Mouse (Mus musculus): ENCODE results near the gene Rgs6. TPM values are rescaled to one million over a fixed set of nuclear protein-coding genes. Genes with fewer than 3 reads are reported as not detected.
A peak's percentile ranks its signal among the peaks of the same experiment; 100 is the strongest.

Rgs6 gene
- polyA plus RNA-seq, 1 experiment from 2014 or later: 1.8 TPM

- H3K9ac ChIP-seq: no peak overlapping the region
- no peaks in the 10 kb centered on the region for H3K36me3 ChIP-seq (replicated peaks)
- H3K4me2 ChIP-seq: no peak overlapping the region
- peaks cover 7% of the 10 kb centered on the region; the same call in 1 of the 2 replicates for H3K4me1 ChIP-seq
- H3K27me3 ChIP-seq: no peaks in the 10 kb centered on the region
- no peak for ATAC-seq (ENCODE audit: low FRiP score)
- H3K4me3 ChIP-seq (replicated peaks): no peak overlapping the region
- H3K27ac ChIP-seq: no peak overlapping the region
- no peaks in the 10 kb centered on the region for H3K9me3 ChIP-seq
Observed at GRCm38 (mm10) chr12:82972661-82973060, 384.6 kb downstream of the Rgs6 start.

- Histone ChIP-seq H3K27ac (no peak overlapping the region), H3K9me3 (no peaks in the 10 kb centered on the region), H3K27me3 (no peaks in the 10 kb centered on the region), H3K4me2 (no peak overlapping the region), H3K4me3 (replicated peaks) (no peak overlapping the region), H3K36me3 (replicated peaks) (no peaks in the 10 kb centered on the region), H3K9ac (no peak overlapping the region), H3K4me1 (peaks cover 7% of the 10 kb centered on the region; the same call in 1 of the 2 replicates)
- no peak for ATAC-seq (ENCODE audit: low FRiP score)
- WGBS: 91% methylated on average over 3 of the region's 3 CpGs
Observed at GRCm38 (mm10) chr12:82973771-82974170, 385.7 kb downstream of the Rgs6 start.

- Histone ChIP-seq H3K4me3 (replicated peaks) (no peak overlapping the region), H3K27ac (no peak overlapping the region), H3K9me3 (no peaks in the 10 kb centered on the region), H3K36me3 (replicated peaks) (no peaks in the 10 kb centered on the region), H3K27me3 (no peaks in the 10 kb centered on the region), H3K4me2 (no peak overlapping the region), H3K4me1 (no peaks in the 10 kb centered on the region), H3K9ac (no peak overlapping the region)
- ATAC-seq (ENCODE audit: low FRiP score): no peak
- 91% methylated on average over 3 of the region's 3 CpGs for WGBS
Observed at GRCm38 (mm10) chr12:82978275-82978674, 390.2 kb downstream of the Rgs6 start.

- no peak for ATAC-seq (ENCODE audit: low FRiP score)
Observed at GRCm38 (mm10) chr12:82982716-82983115, 394.6 kb downstream of the Rgs6 start.

GRCm38 (mm10) chr12:82985300-82985699, 397.2 kb downstream of the Rgs6 start:
- Histone ChIP-seq H3K9me3 (no peaks in the 10 kb centered on the region), H3K27ac (no peak overlapping the region), H3K36me3 (replicated peaks) (no peaks in the 10 kb centered on the region), H3K4me3 (replicated peaks) (no peak overlapping the region), H3K4me2 (no peak overlapping the region), H3K4me1 (no peaks in the 10 kb centered on the region), H3K27me3 (no peaks in the 10 kb centered on the region), H3K9ac (no peak overlapping the region)
- 80% methylated on average over 8 of the region's 8 CpGs for WGBS
- ATAC-seq (ENCODE audit: low FRiP score): no peak

More at GRCm38 (mm10) chr12:82982716-82983115, 394.6 kb downstream of the Rgs6 start:
- Histone ChIP-seq H3K4me3 (replicated peaks) (no peak overlapping the region), H3K27me3 (no peaks in the 10 kb centered on the region), H3K4me1 (no peaks in the 10 kb centered on the region), H3K36me3 (replicated peaks) (no peaks in the 10 kb centered on the region), H3K4me2 (no peak overlapping the region), H3K27ac (no peak overlapping the region), H3K9ac (no peak overlapping the region), H3K9me3 (no peaks in the 10 kb centered on the region)
- 87% methylated on average over 4 of the region's 4 CpGs for WGBS

- no peaks in the 10 kb centered on the region for H3K27me3 ChIP-seq
- no peak overlapping the region for H3K4me3 ChIP-seq (replicated peaks)
- no peaks in the 10 kb centered on the region for H3K36me3 ChIP-seq (replicated peaks)
- H3K4me1 ChIP-seq: no peaks in the 10 kb centered on the region
- no peak overlapping the region for H3K4me2 ChIP-seq
- H3K9me3 ChIP-seq: no peaks in the 10 kb centered on the region
- H3K9ac ChIP-seq: no peak overlapping the region
- 75% methylated on average over 1 of the region's 1 CpGs for WGBS
- ATAC-seq (ENCODE audit: low FRiP score): no peak
- H3K27ac ChIP-seq: no peak overlapping the region
Observed at GRCm38 (mm10) chr12:82987661-82988060, 399.6 kb downstream of the Rgs6 start.

- ATAC-seq (ENCODE audit: low FRiP score): peak; percentile 60; the same call in 1 of the 2 replicates
- Histone ChIP-seq H3K4me3 (replicated peaks) (no peak overlapping the region), H3K4me1 (peaks cover 5% of the 10 kb centered on the region), H3K9ac (no peak overlapping the region), H3K9me3 (no peaks in the 10 kb centered on the region), H3K4me2 (no peak overlapping the region), H3K27me3 (no peaks in the 10 kb centered on the region), H3K27ac (no peak overlapping the region), H3K36me3 (replicated peaks) (no peaks in the 10 kb centered on the region)
- WGBS: 27% methylated on average over 4 of the region's 4 CpGs
Observed at GRCm38 (mm10) chr12:82993905-82994304, 405.8 kb downstream of the Rgs6 start.

GRCm38 (mm10) chr12:82996775-82997174, 408.7 kb downstream of the Rgs6 start:
- ATAC-seq (ENCODE audit: low FRiP score): no peak
- 44% methylated on average over 4 of the region's 4 CpGs for WGBS
- no peak overlapping the region for H3K9ac ChIP-seq
- H3K4me2 ChIP-seq: no peak overlapping the region
- H3K27ac ChIP-seq: no peak overlapping the region
- no peak overlapping the region for H3K4me3 ChIP-seq (replicated peaks)
- H3K9me3 ChIP-seq: no peaks in the 10 kb centered on the region
- H3K27me3 ChIP-seq: no peaks in the 10 kb centered on the region
- H3K4me1 ChIP-seq: peaks cover 5% of the 10 kb centered on the region
- H3K36me3 ChIP-seq (replicated peaks): no peaks in the 10 kb centered on the region

- H3K36me3 ChIP-seq (replicated peaks): no peaks in the 10 kb centered on the region
- 91% methylated on average over 10 of the region's 10 CpGs for WGBS
- H3K4me3 ChIP-seq (replicated peaks): no peak overlapping the region
- no peak overlapping the region for H3K27ac ChIP-seq
- H3K4me1 ChIP-seq: peaks cover 5% of the 10 kb centered on the region
- H3K9ac ChIP-seq: no peak overlapping the region
- no peak overlapping the region for H3K4me2 ChIP-seq
- H3K9me3 ChIP-seq: no peaks in the 10 kb centered on the region
- H3K27me3 ChIP-seq: no peaks in the 10 kb centered on the region
- no peak for ATAC-seq (ENCODE audit: low FRiP score)
Observed at GRCm38 (mm10) chr12:82998682-82999332, 410.7 kb downstream of the Rgs6 start.

GRCm38 (mm10) chr12:82999333-83000032, 411.4 kb downstream of the Rgs6 start:
- Histone ChIP-seq H3K9ac (no peak overlapping the region), H3K9me3 (no peaks in the 10 kb centered on the region), H3K4me1 (no peaks in the 10 kb centered on the region), H3K27me3 (no peaks in the 10 kb centered on the region), H3K27ac (no peak overlapping the region), H3K4me2 (no peak overlapping the region), H3K4me3 (replicated peaks) (no peak overlapping the region), H3K36me3 (replicated peaks) (no peaks in the 10 kb centered on the region)
- no peak for ATAC-seq (ENCODE audit: low FRiP score)
- WGBS: 70% methylated on average over 7 of the region's 7 CpGs

GRCm38 (mm10) chr12:83000033-83000570, 412.0 kb downstream of the Rgs6 start:
- no peak overlapping the region for H3K4me3 ChIP-seq (replicated peaks)
- ATAC-seq (ENCODE audit: low FRiP score): no peak
- no peak overlapping the region for H3K9ac ChIP-seq
- H3K36me3 ChIP-seq (replicated peaks): no peaks in the 10 kb centered on the region
- no peaks in the 10 kb centered on the region for H3K4me1 ChIP-seq
- H3K27me3 ChIP-seq: no peaks in the 10 kb centered on the region
- WGBS: 89% methylated on average over 11 of the region's 11 CpGs
- H3K27ac ChIP-seq: no peak overlapping the region
- H3K4me2 ChIP-seq: no peak overlapping the region
- H3K9me3 ChIP-seq: no peaks in the 10 kb centered on the region

GRCm38 (mm10) chr12:83000957-83001356, 412.9 kb downstream of the Rgs6 start:
- 89% methylated on average over 4 of the region's 4 CpGs for WGBS

More at GRCm38 (mm10) chr12:83000957-83001356, 412.9 kb downstream of the Rgs6 start:
- Histone ChIP-seq H3K4me1 (no peaks in the 10 kb centered on the region), H3K9ac (no peak overlapping the region), H3K36me3 (replicated peaks) (no peaks in the 10 kb centered on the region), H3K9me3 (no peaks in the 10 kb centered on the region), H3K4me2 (no peak overlapping the region), H3K27ac (no peak overlapping the region), H3K27me3 (no peaks in the 10 kb centered on the region), H3K4me3 (replicated peaks) (no peak overlapping the region)
- no peak for ATAC-seq (ENCODE audit: low FRiP score)

Measured in forebrain, embryonic 12.5 days (tissue).